ENCODE assay signal across 8 mouse cellular contexts in genomic region chr1:133492986-133493741, GRCm38 (mm10).
DNase-seq lines count a peak whose midpoint lies in the region; ATAC-seq and TF ChIP-seq lines count a peak whose summit lies in the region.

No protein-coding gene starts in this region.

- DNase-seq in layer of hippocampus, adult 11-12 months (ENCODE audit: low spot score) = peak; percentile 17
- no peak for DNase-seq in layer of hippocampus, adult 8-10 months (ENCODE audit: low spot score in 2 of 2)
- peak; percentile 77 for DNase-seq in forebrain, embryonic 14.5 days (ENCODE audit: low spot score)
- DNase-seq in heart, postnatal 4 days = peak; percentile 76
- peak; percentile 7 to 21 for DNase-seq in layer of hippocampus, adult 2 months (ENCODE audit: low spot score in 2 of 2)
- DNase-seq in retina, embryonic 14.5 days (ENCODE audit: low spot score) = peak; percentile 89
- no peak for DNase-seq in adipocyte (ENCODE audit: low spot score)

- peak overlapping the region; percentile 55 for H3K4me2 ChIP-seq in forebrain, embryonic 14.5 days (ENCODE audit: low read length)
- peak overlapping the region; percentile 90 for H3K4me2 ChIP-seq in lung, embryonic 16.5 days (ENCODE audit: low read depth, low read length)

- ATAC-seq in forebrain, embryonic 14.5 days = peak; percentile 57
- peak; percentile 84 for ATAC-seq in lung, embryonic 16.5 days (ENCODE audit: low read depth)

- no peaks in the 10 kb centered on the region for H3K36me3 ChIP-seq in forebrain, embryonic 14.5 days (ENCODE audit: control insufficient read depth, insufficient read depth, low read length)
- no peaks in the 10 kb centered on the region for H3K36me3 ChIP-seq in lung, embryonic 16.5 days (ENCODE audit: control insufficient read depth, insufficient read depth, low read length)

- H3K27me3 ChIP-seq in forebrain, embryonic 14.5 days (replicated peaks; ENCODE audit: control insufficient read depth, insufficient read depth, low read length) = no peaks in the 10 kb centered on the region
- no peaks in the 10 kb centered on the region for H3K27me3 ChIP-seq in lung, embryonic 16.5 days (ENCODE audit: control insufficient read depth, insufficient read depth, low read depth, low read length)

- WGBS in forebrain, embryonic 14.5 days = under 1% methylated on average over 29 of the region's 29 CpGs
- 2% methylated on average over 29 of the region's 29 CpGs for WGBS in lung, embryonic 16.5 days

- H3K27ac ChIP-seq in forebrain, embryonic 14.5 days (ENCODE audit: low read depth, low read length) = peak overlapping the region; percentile 98
- H3K27ac ChIP-seq in layer of hippocampus, adult 2 months = peak overlapping the region; percentile 83
- H3K27ac ChIP-seq in lung, embryonic 16.5 days (ENCODE audit: low read length) = peak overlapping the region; percentile 88

- H3K4me1 ChIP-seq in forebrain, embryonic 14.5 days (ENCODE audit: control insufficient read depth, insufficient read depth, low read length) = peaks cover 21% of the 10 kb centered on the region
- H3K4me1 ChIP-seq in lung, embryonic 16.5 days (replicated peaks; ENCODE audit: control insufficient read depth, insufficient read depth, low read length) = peaks cover 19% of the 10 kb centered on the region

- peak overlapping the region; percentile 20 for H3K4me3 ChIP-seq in forebrain, embryonic 14.5 days (ENCODE audit: low read depth, low read length)
- peak overlapping the region; percentile 50 for H3K4me3 ChIP-seq in layer of hippocampus, adult 2 months
- H3K4me3 ChIP-seq in lung, embryonic 16.5 days (ENCODE audit: low read length) = peak overlapping the region; percentile 43

- TF ChIP-seq CTCF in layer of hippocampus, adult 2 months (conservative IDR thresholded peaks at IDR 0.05) = no peak; the same call in 1 of the 2 replicates

- peak overlapping the region; percentile 73 for H3K9ac ChIP-seq in forebrain, embryonic 14.5 days (ENCODE audit: low read length)
- peak overlapping the region; percentile 70 for H3K9ac ChIP-seq in lung, embryonic 16.5 days (ENCODE audit: low read length)

- H3K9me3 ChIP-seq in forebrain, embryonic 14.5 days (replicated peaks; ENCODE audit: control insufficient read depth, low read length) = no peaks in the 10 kb centered on the region
- H3K9me3 ChIP-seq in lung, embryonic 16.5 days (ENCODE audit: control insufficient read depth, low read length) = no peaks in the 10 kb centered on the region

Comparison
In these comparisons a context has a peak if more than half of its experiments do, and no peak if none do; other contexts are left out.
1. DNase-seq: peak in layer of hippocampus, adult 11-12 months (single experiment), forebrain, embryonic 14.5 days (single experiment), heart, postnatal 4 days (single experiment), layer of hippocampus, adult 2 months (2 of 2) and retina, embryonic 14.5 days (single experiment); none in layer of hippocampus, adult 8-10 months (0 of 2) and adipocyte (single experiment).
2. Peak in every context shown above with its lines, with median percentiles within 50 percentile points of each other: H3K27ac ChIP-seq and H3K4me3 ChIP-seq.